Comparison of ENCODE assay signal across 12 mouse cellular contexts in the genomic region with DNA sequence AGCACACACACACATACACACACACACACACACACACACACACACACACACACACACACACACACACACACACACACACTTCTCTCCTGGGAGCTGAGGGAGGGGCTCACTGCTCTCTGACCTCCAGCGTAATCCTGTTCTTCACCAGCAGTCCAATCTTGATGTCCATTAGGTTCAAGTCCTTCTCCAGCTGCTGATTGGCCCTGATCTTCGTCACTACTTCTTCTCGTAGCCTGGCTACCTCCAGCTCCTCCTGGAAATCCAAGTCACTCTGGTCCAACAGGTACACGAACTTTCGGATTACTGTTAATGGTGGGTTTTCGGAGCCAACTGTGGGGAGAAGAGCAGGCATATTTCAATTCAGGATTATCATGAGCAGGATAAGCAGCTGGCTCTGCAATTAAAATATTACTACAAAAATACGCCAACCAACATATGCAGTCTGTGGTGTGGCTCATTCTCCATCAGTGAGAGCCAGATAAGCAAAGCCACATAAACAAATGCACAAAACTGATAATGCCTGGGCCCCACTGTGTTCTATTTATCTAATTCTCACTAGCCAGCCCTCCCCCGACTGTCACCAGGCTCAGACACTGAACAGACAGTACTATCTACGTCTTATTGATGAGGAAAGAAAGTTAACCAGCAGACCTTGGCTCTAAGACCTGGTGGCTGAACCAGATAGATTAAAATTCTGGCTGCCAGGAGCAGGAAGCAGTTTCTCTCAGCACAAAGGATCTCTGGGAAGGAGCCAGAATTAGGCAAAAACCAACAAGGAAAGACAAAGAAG. TPM values are rescaled to one million over a fixed set of nuclear protein-coding genes. Genes with fewer than 3 reads are reported as not detected.
DNase-seq lines count a peak whose midpoint lies in the region; ATAC-seq and TF ChIP-seq lines count a peak whose summit lies in the region.
"Had no signal": no experiment of that assay in that cellular context is flagged by ENCODE, and none has a peak within 500 bp of the region (broad histone marks: within the 10 kb centered on the region; RNA-seq: fewer than 3 reads in every experiment).

No protein-coding gene starts in this region.

- ATAC-seq in stomach, embryonic 15.5 days (ENCODE audit: insufficient read depth, low FRiP score, low read depth), result peak; percentile 91
- ATAC-seq in granulocyte monocyte progenitor cell, adult 5-6 weeks (replicated peaks; ENCODE audit: poor library complexity, severe bottlenecking), result no peak

- H3K4me1 ChIP-seq in heart, embryonic 10.5 days, result peaks cover 18% of the 10 kb centered on the region
- no peaks in the 10 kb centered on the region for H3K4me1 ChIP-seq in spleen, adult 2 months (ENCODE audit: control insufficient read depth, insufficient read depth, insufficient read length)
- H3K4me1 ChIP-seq in limb, embryonic 10.5 days, result peaks cover 3% of the 10 kb centered on the region; the same call in 1 of the 2 replicates
- no peaks in the 10 kb centered on the region for H3K4me1 ChIP-seq in stomach, embryonic 15.5 days
- H3K4me1 ChIP-seq: embryonic facial prominence, embryonic 13.5 days; limb, embryonic 12.5 days had no signal

- H3K36me3 ChIP-seq in heart, embryonic 10.5 days, result 0 out of 2 replicates have a peak, but pooled peaks cover 4% of the 10 kb centered on the region
- 0 out of 2 replicates have a peak, but pooled peaks cover 2% of the 10 kb centered on the region for H3K36me3 ChIP-seq in spleen, adult 2 months (ENCODE audit: control insufficient read depth, insufficient read depth, low read length)
- peaks cover 32% of the 10 kb centered on the region for H3K36me3 ChIP-seq in limb, embryonic 10.5 days
- peaks cover 9% of the 10 kb centered on the region for H3K36me3 ChIP-seq in stomach, embryonic 15.5 days

- peak; percentile 91 for DNase-seq in heart, embryonic 10.5 days (ENCODE audit: low spot score)
- DNase-seq in heart, adult 8-10 months (ENCODE audit: low spot score), result no peak
- DNase-seq in spleen, adult 2 months (ENCODE audit: low read depth in 1 of 2, low spot score in 2 of 2), result no peak
- DNase-seq in spleen, adult 12 weeks (ENCODE audit: low spot score), result no peak
- no peak for DNase-seq in limb, embryonic 10.5 days (ENCODE audit: low spot score)
- no peak for DNase-seq in gastrocnemius, adult 2 months
- DNase-seq: cerebellum, adult 18-20 months had no signal

- no peaks in the 10 kb centered on the region for H3K9me3 ChIP-seq in heart, embryonic 10.5 days
- H3K9me3 ChIP-seq in limb, embryonic 10.5 days (replicated peaks), result no peaks in the 10 kb centered on the region
- no peaks in the 10 kb centered on the region for H3K9me3 ChIP-seq in stomach, embryonic 15.5 days
- H3K9me3 ChIP-seq: embryonic facial prominence, embryonic 13.5 days; limb, embryonic 12.5 days had no signal

- H3K9ac ChIP-seq in stomach, embryonic 15.5 days, result no peak overlapping the region
- H3K9ac ChIP-seq: embryonic facial prominence, embryonic 13.5 days; limb, embryonic 12.5 days had no signal

- no peak overlapping the region for H3K4me2 ChIP-seq in stomach, embryonic 15.5 days
- H3K4me2 ChIP-seq: embryonic facial prominence, embryonic 13.5 days; limb, embryonic 12.5 days had no signal

- peak overlapping the region; percentile 56 for H3K27ac ChIP-seq in heart, embryonic 10.5 days
- 0 out of 2 replicates have a peak overlapping the region, but pooled peaks have one; percentile 35 for H3K27ac ChIP-seq in spleen, adult 2 months (ENCODE audit: insufficient read depth, low read length)
- H3K27ac ChIP-seq in limb, embryonic 10.5 days, result 0 out of 2 replicates have a peak overlapping the region, but pooled peaks have one; percentile 26
- H3K27ac ChIP-seq in stomach, embryonic 15.5 days, result no peak overlapping the region
- no peak overlapping the region for H3K27ac ChIP-seq in gastrocnemius, adult 2 months
- H3K27ac ChIP-seq: embryonic facial prominence, embryonic 13.5 days; limb, embryonic 12.5 days had no signal

- 32% methylated on average over 9 of the region's 9 CpGs for WGBS in heart, embryonic 10.5 days
- WGBS in spleen, adult 2 months, result 82% methylated on average over 9 of the region's 9 CpGs
- WGBS in limb, embryonic 10.5 days, result 74% methylated on average over 9 of the region's 9 CpGs
- 68% methylated on average over 9 of the region's 9 CpGs for WGBS in stomach, embryonic 15.5 days

- no peak for TF ChIP-seq CTCF in spleen, adult 2 months (IDR thresholded peaks at IDR 0.05; ENCODE audit: extremely low read depth, insufficient read depth, insufficient read length, insufficient replicate concordance)
- TF ChIP-seq CTCF in gastrocnemius, adult 2 months (IDR thresholded peaks at IDR 0.05), result no peak

- no peaks in the 10 kb centered on the region for H3K27me3 ChIP-seq in heart, embryonic 10.5 days (ENCODE audit: insufficient read depth, poor library complexity, severe bottlenecking)
- H3K27me3 ChIP-seq in spleen, adult 2 months (ENCODE audit: control insufficient read depth, insufficient read depth, low read length), result no peaks in the 10 kb centered on the region
- H3K27me3 ChIP-seq in limb, embryonic 10.5 days (ENCODE audit: low read depth, poor library complexity, severe bottlenecking), result no peaks in the 10 kb centered on the region
- H3K27me3 ChIP-seq in stomach, embryonic 15.5 days (replicated peaks), result no peaks in the 10 kb centered on the region
- H3K27me3 ChIP-seq: embryonic facial prominence, embryonic 13.5 days; limb, embryonic 12.5 days had no signal

- no peak overlapping the region for H3K4me3 ChIP-seq in heart, embryonic 10.5 days
- peak overlapping the region; percentile 14; the same call in 1 of the 2 replicates for H3K4me3 ChIP-seq in spleen, adult 2 months (ENCODE audit: extremely low read depth, insufficient read depth, insufficient read length)
- no peak overlapping the region for H3K4me3 ChIP-seq in limb, embryonic 10.5 days
- no peak overlapping the region for H3K4me3 ChIP-seq in stomach, embryonic 15.5 days (replicated peaks)
- H3K4me3 ChIP-seq in gastrocnemius, adult 2 months, result no peak overlapping the region
- H3K4me3 ChIP-seq: embryonic facial prominence, embryonic 13.5 days; limb, embryonic 12.5 days had no signal

- intact Hi-C loops in gastrocnemius, adult 2 months (cut with DNase I), result no loop called here

- no peak for TF ChIP-seq POLR2A in spleen, adult 2 months (IDR thresholded peaks at IDR 0.05; ENCODE audit: low read depth, low read length)

RNA-seq across cellular contexts. Expression of a gene that starts 25.4 kb away (rescaled TPM):
- 2.6 and 4.8 TPM in 2 replicates for polyA plus RNA-seq in heart, embryonic 10.5 days (2016; fragmentation: Nextera tagmentation; extraction: Ambion mirVana)
- total RNA-seq in heart, adult 8-10 months (2022), result under 1 TPM in 2 of 4 experiments, not detected in 2; 0.19 to 0.32 TPM
- polyA plus RNA-seq in spleen, adult 2 months (2012; rRNA removed), result 10.7 and 11.8 TPM in 2 replicates
- 1.1 and 1.4 TPM in 2 replicates for polyA plus RNA-seq in limb, embryonic 10.5 days (2016; fragmentation: Nextera tagmentation; extraction: Ambion mirVana)
- polyA plus RNA-seq in stomach, embryonic 15.5 days (2015; fragmentation: Nextera tagmentation; extraction: Ambion mirVana), result 0.42 and 0.67 TPM in 2 replicates
- not detected in 2 replicates for total RNA-seq in granulocyte monocyte progenitor cell, adult 5-6 weeks (2014; fragmentation: Nextera tagmentation)
- total RNA-seq in granulocyte monocyte progenitor cell, adult 5-6 weeks (2017), result 0.09 and 1.1 TPM in 2 replicates
- total RNA-seq in gastrocnemius, adult 2 months (2021), result not detected
- total RNA-seq: gastrocnemius, adult 18-20 months had no signal

RNA-seq across cellular contexts. Expression of a gene that starts 53.0 kb away (rescaled TPM):
- polyA plus RNA-seq in heart, embryonic 10.5 days (2016; fragmentation: Nextera tagmentation; extraction: Ambion mirVana), result 159 and 166 TPM in 2 replicates
- 10 to 100 TPM; 19.6 to 24.5 (median 21.5) TPM for total RNA-seq in heart, adult 8-10 months (2022)
- polyA plus RNA-seq in spleen, adult 2 months (2012; rRNA removed), result 25.6 and 30.7 TPM in 2 replicates
- 141 and 143 TPM in 2 replicates for polyA plus RNA-seq in limb, embryonic 10.5 days (2016; fragmentation: Nextera tagmentation; extraction: Ambion mirVana)
- 67.5 and 68.7 TPM in 2 replicates for polyA plus RNA-seq in stomach, embryonic 15.5 days (2015; fragmentation: Nextera tagmentation; extraction: Ambion mirVana)
- total RNA-seq in granulocyte monocyte progenitor cell, adult 5-6 weeks (2014; fragmentation: Nextera tagmentation), result 0.70 and 2.6 TPM in 2 replicates
- 2.1 TPM in 2 replicates for total RNA-seq in granulocyte monocyte progenitor cell, adult 5-6 weeks (2017)
- total RNA-seq in gastrocnemius, adult 2 months (2021), result 10 to 100 TPM in 1 of 2 experiments, 1 to 10 TPM in 1; 3.7 to 12.4 TPM

Comparison
In these comparisons a context has a peak if more than half of its experiments do, and no peak if none do; other contexts are left out.
1. H3K27ac ChIP-seq: peak in heart, embryonic 10.5 days (single experiment), spleen, adult 2 months (single experiment) and limb, embryonic 10.5 days (single experiment); none in stomach, embryonic 15.5 days (single experiment) and gastrocnemius, adult 2 months (single experiment).